Mouse (Mus musculus) inflammation-experienced regulatory T-cells, adult 6 months (primary cell): Measurements from ENCODE around the gene Umps. TPM values are rescaled to one million over a fixed set of nuclear protein-coding genes. Genes with fewer than 3 reads are reported as not detected.

Experiments used
- ATAC-seq: one replicate; pipeline ENCODE4 v1.8.0; 2017
- polyA plus RNA-seq, 3 experiments: library from polyadenylated mRNA; unstranded; fragments of 100-300 nt; shearing (Covaris generic); gene quantifications; one replicate each; pipeline ENCODE4 v1.2.1; 2017

Gene Umps
- polyA plus RNA-seq, 3 experiments from 2014 or later: 28.7 to 35.6 (median 29.5) TPM

- no peak for ATAC-seq
These were observed 13.8 kb downstream of the Umps start for GRCm38 (mm10) chr16:33953008-33953407.

GRCm38 (mm10) chr16:33950830-33951229 lies 16.0 kb downstream of the Umps start:
- ATAC-seq: peak; percentile 69

- no peak for ATAC-seq
These were observed 16.5 kb downstream of the Umps start for GRCm38 (mm10) chr16:33950386-33950785.

- ATAC-seq: no peak
These were observed 18.9 kb downstream of the Umps start for GRCm38 (mm10) chr16:33947664-33948571.

GRCm38 (mm10) chr16:33946021-33946420 lies 20.8 kb downstream of the Umps start:
- ATAC-seq: no peak

- ATAC-seq: no peak
These were observed 22.1 kb downstream of the Umps start for GRCm38 (mm10) chr16:33944772-33945171.

GRCm38 (mm10) chr16:33944126-33944525 lies 22.7 kb downstream of the Umps start:
- ATAC-seq: no peak

GRCm38 (mm10) chr16:33943388-33943787 lies 23.4 kb downstream of the Umps start:
- ATAC-seq: no peak

- no peak for ATAC-seq
These were observed 24.5 kb downstream of the Umps start for GRCm38 (mm10) chr16:33942341-33942740.

- no peak for ATAC-seq
These were observed 25.5 kb downstream of the Umps start for GRCm38 (mm10) chr16:33941271-33941781.

- no peak for ATAC-seq
These were observed 26.7 kb downstream of the Umps start for GRCm38 (mm10) chr16:33940095-33940494.

GRCm38 (mm10) chr16:33939636-33940035 lies 27.2 kb downstream of the Umps start:
- no peak for ATAC-seq

- ATAC-seq: no peak
These were observed 27.7 kb downstream of the Umps start for GRCm38 (mm10) chr16:33939133-33939531.

GRCm38 (mm10) chr16:33938311-33939132 lies 28.3 kb downstream of the Umps start:
- no peak for ATAC-seq

- ATAC-seq: no peak
These were observed 29.3 kb downstream of the Umps start for GRCm38 (mm10) chr16:33937567-33937966.

- no peak for ATAC-seq
These were observed 30.0 kb downstream of the Umps start for GRCm38 (mm10) chr16:33936885-33937284.

- no peak for ATAC-seq
These were observed 31.4 kb downstream of the Umps start for GRCm38 (mm10) chr16:33935407-33935785.

- ATAC-seq: no peak
These were observed 32.0 kb downstream of the Umps start for GRCm38 (mm10) chr16:33934701-33935406.

- no peak for ATAC-seq
These were observed 33.4 kb downstream of the Umps start for GRCm38 (mm10) chr16:33933411-33933810.

- no peak for ATAC-seq
These were observed 34.7 kb downstream of the Umps start for GRCm38 (mm10) chr16:33932126-33932525.

GRCm38 (mm10) chr16:33931682-33932081 lies 35.2 kb downstream of the Umps start:
- no peak for ATAC-seq

- no peak for ATAC-seq
These were observed 36.1 kb downstream of the Umps start for GRCm38 (mm10) chr16:33930785-33931184.
